In genomic region chr3:30181807-30182481, GRCm38 (mm10) we compare ENCODE assay signal across 26 mouse cellular contexts.
DNase-seq lines count a peak whose midpoint lies in the region; ATAC-seq and TF ChIP-seq lines count a peak whose summit lies in the region.
"Had no signal": no experiment of that assay in that cellular context is flagged by ENCODE, and none has a peak within 500 bp of the region (broad histone marks: within the 10 kb centered on the region; RNA-seq: fewer than 3 reads in every experiment).

No protein-coding gene starts in this region.

- no peaks in the 10 kb centered on the region for H3K36me3 ChIP-seq in lung, embryonic 14.5 days (ENCODE audit: insufficient read depth)
- H3K36me3 ChIP-seq in lung, postnatal 0 days (ENCODE audit: insufficient read depth, low read length): no peaks in the 10 kb centered on the region
- no peaks in the 10 kb centered on the region for H3K36me3 ChIP-seq in kidney, embryonic 16.5 days (ENCODE audit: insufficient read depth, low read length)
- H3K36me3 ChIP-seq: embryonic facial prominence, embryonic 13.5 days; forebrain, embryonic 12.5 days; forebrain, embryonic 15.5 days; heart, embryonic 12.5 days; heart, embryonic 15.5 days had no signal

- H3K4me2 ChIP-seq in lung, embryonic 14.5 days: no peak overlapping the region
- H3K4me2 ChIP-seq in lung, postnatal 0 days (replicated peaks; ENCODE audit: low read depth, low read length): no peak overlapping the region
- H3K4me2 ChIP-seq in kidney, embryonic 16.5 days (replicated peaks; ENCODE audit: low read depth, low read length): no peak overlapping the region
- H3K4me2 ChIP-seq: embryonic facial prominence, embryonic 13.5 days; forebrain, embryonic 12.5 days; forebrain, embryonic 15.5 days; heart, embryonic 12.5 days; heart, embryonic 15.5 days; hindbrain, embryonic 14.5 days had no signal

- no peaks in the 10 kb centered on the region for H3K9me3 ChIP-seq in lung, embryonic 14.5 days (ENCODE audit: low read depth, low read length)
- H3K9me3 ChIP-seq in lung, postnatal 0 days (ENCODE audit: low read length): no peaks in the 10 kb centered on the region
- no peaks in the 10 kb centered on the region for H3K9me3 ChIP-seq in kidney, embryonic 16.5 days (ENCODE audit: low read length)
- H3K9me3 ChIP-seq: embryonic facial prominence, embryonic 13.5 days; forebrain, embryonic 12.5 days; forebrain, embryonic 15.5 days; heart, embryonic 12.5 days; heart, embryonic 15.5 days had no signal

- WGBS in lung, embryonic 14.5 days: 45% methylated on average over 8 of the region's 8 CpGs
- WGBS in lung, postnatal 0 days: 59% methylated on average over 8 of the region's 8 CpGs
- 89% methylated on average over 8 of the region's 8 CpGs for WGBS in kidney, embryonic 16.5 days

- no peak overlapping the region for H3K27ac ChIP-seq in lung, embryonic 14.5 days (ENCODE audit: low read depth)
- H3K27ac ChIP-seq in lung, postnatal 0 days (ENCODE audit: low read length): no peak overlapping the region
- H3K27ac ChIP-seq in kidney, embryonic 16.5 days (ENCODE audit: low read length): no peak overlapping the region
- H3K27ac ChIP-seq: embryonic facial prominence, embryonic 13.5 days; forebrain, embryonic 12.5 days; forebrain, embryonic 15.5 days; heart, embryonic 15.5 days; hindbrain, embryonic 14.5 days; hindbrain, postnatal 0 days had no signal

- intact Hi-C loops in gastrocnemius, postnatal 14 days (cut with DNase I; ENCODE audit: low total_unique reads): no loop called here

- peaks cover 11% of the 10 kb centered on the region for H3K4me1 ChIP-seq in lung, embryonic 14.5 days (ENCODE audit: insufficient read depth)
- 0 out of 2 replicates have a peak, but pooled peaks cover 3% of the 10 kb centered on the region for H3K4me1 ChIP-seq in lung, postnatal 0 days (ENCODE audit: insufficient read depth, low read depth, low read length)
- no peaks in the 10 kb centered on the region for H3K4me1 ChIP-seq in kidney, embryonic 16.5 days (ENCODE audit: insufficient read depth, low read length)
- H3K4me1 ChIP-seq: embryonic facial prominence, embryonic 13.5 days; forebrain, embryonic 12.5 days; forebrain, embryonic 15.5 days; heart, embryonic 12.5 days; heart, embryonic 15.5 days had no signal

- peak; percentile 68 for TF ChIP-seq EP300 in lung, postnatal 0 days (IDR thresholded peaks at IDR 0.05)

- TF ChIP-seq CTCF in lung, embryonic 14.5 days (IDR thresholded peaks at IDR 0.05; ENCODE audit: low read depth): no peak
- no peak for TF ChIP-seq CTCF in lung, postnatal 0 days (IDR thresholded peaks at IDR 0.05)

- ATAC-seq in lung, embryonic 14.5 days (ENCODE audit: insufficient read depth): peak; percentile 97
- ATAC-seq in lung, postnatal 0 days: peak; percentile 93
- ATAC-seq in kidney, embryonic 16.5 days (ENCODE audit: low FRiP score, low TSS enrichment): no peak
- ATAC-seq: CD4-positive, CD25-positive, alpha-beta regulatory T cell, adult 4 months; forebrain, embryonic 15.5 days; hindbrain, postnatal 0 days had no signal

- no peaks in the 10 kb centered on the region for H3K27me3 ChIP-seq in lung, embryonic 14.5 days (ENCODE audit: insufficient read depth, low read length)
- no peaks in the 10 kb centered on the region for H3K27me3 ChIP-seq in lung, postnatal 0 days (replicated peaks; ENCODE audit: insufficient read depth, low read length)
- H3K27me3 ChIP-seq in kidney, embryonic 16.5 days (ENCODE audit: insufficient read depth, low read length): no peaks in the 10 kb centered on the region
- H3K27me3 ChIP-seq: embryonic facial prominence, embryonic 13.5 days; forebrain, embryonic 12.5 days; forebrain, embryonic 15.5 days; heart, embryonic 12.5 days; heart, embryonic 15.5 days had no signal

- no peak overlapping the region for H3K9ac ChIP-seq in lung, embryonic 14.5 days
- no peak overlapping the region for H3K9ac ChIP-seq in lung, postnatal 0 days (replicated peaks; ENCODE audit: low read depth)
- H3K9ac ChIP-seq in kidney, embryonic 16.5 days (replicated peaks; ENCODE audit: low read length): no peak overlapping the region
- H3K9ac ChIP-seq: embryonic facial prominence, embryonic 13.5 days; forebrain, embryonic 12.5 days; forebrain, embryonic 15.5 days; heart, embryonic 12.5 days; heart, embryonic 15.5 days; hindbrain, embryonic 14.5 days had no signal

- no peak overlapping the region for H3K4me3 ChIP-seq in lung, embryonic 14.5 days (ENCODE audit: low read depth, low read length)
- H3K4me3 ChIP-seq in lung, postnatal 0 days (ENCODE audit: low read depth, low read length): no peak overlapping the region
- H3K4me3 ChIP-seq in kidney, embryonic 16.5 days (ENCODE audit: low read length): no peak overlapping the region
- H3K4me3 ChIP-seq: embryonic facial prominence, embryonic 13.5 days; erythroblast, embryonic 14.5 days; forebrain, embryonic 12.5 days; forebrain, embryonic 15.5 days; heart, embryonic 12.5 days; heart, embryonic 15.5 days had no signal

- DNase-seq in lung, embryonic 14.5 days: peak; percentile 92
- no peak for DNase-seq in lung, adult 18-20 months
- peak; percentile 72 for DNase-seq in lung, postnatal 0 days (ENCODE audit: low spot score)
- DNase-seq in lung, postnatal 14 days: peak; percentile 30
- DNase-seq in lung, postnatal 4 days: peak; percentile 33 to 62
- DNase-seq in left cerebral cortex, adult 18-20 months (ENCODE audit: low spot score in 2 of 2): no peak
- no peak for DNase-seq in gastrocnemius, postnatal 14 days
- DNase-seq: adrenal gland, adult 2 months; adrenal gland, postnatal 14 days; cerebellum, adult 11-12 months; cerebellum, adult 9-10 months; cerebellum, postnatal 25 days; gastrocnemius, postnatal 10 days; heart, adult 18-20 months; heart, postnatal 14 days; heart, postnatal 4 days had no signal

Comparison
In these comparisons a context has a peak if more than half of its experiments do, and no peak if none do; other contexts are left out.
1. DNase-seq: peak in lung, embryonic 14.5 days (single experiment), lung, postnatal 0 days (single experiment), lung, postnatal 14 days (single experiment) and lung, postnatal 4 days (2 of 2); none in lung, adult 18-20 months (0 of 2), left cerebral cortex, adult 18-20 months (0 of 2) and gastrocnemius, postnatal 14 days (single experiment).